Mouse (Mus musculus): ENCODE data around the gene Bckdha. TPM values are rescaled to one million over a fixed set of nuclear protein-coding genes. Genes with fewer than 3 reads are reported as not detected.

Gene Bckdha
- total RNA-seq, 2 experiments from 2014 or later, result 97.3 to 106 TPM

DNA sequence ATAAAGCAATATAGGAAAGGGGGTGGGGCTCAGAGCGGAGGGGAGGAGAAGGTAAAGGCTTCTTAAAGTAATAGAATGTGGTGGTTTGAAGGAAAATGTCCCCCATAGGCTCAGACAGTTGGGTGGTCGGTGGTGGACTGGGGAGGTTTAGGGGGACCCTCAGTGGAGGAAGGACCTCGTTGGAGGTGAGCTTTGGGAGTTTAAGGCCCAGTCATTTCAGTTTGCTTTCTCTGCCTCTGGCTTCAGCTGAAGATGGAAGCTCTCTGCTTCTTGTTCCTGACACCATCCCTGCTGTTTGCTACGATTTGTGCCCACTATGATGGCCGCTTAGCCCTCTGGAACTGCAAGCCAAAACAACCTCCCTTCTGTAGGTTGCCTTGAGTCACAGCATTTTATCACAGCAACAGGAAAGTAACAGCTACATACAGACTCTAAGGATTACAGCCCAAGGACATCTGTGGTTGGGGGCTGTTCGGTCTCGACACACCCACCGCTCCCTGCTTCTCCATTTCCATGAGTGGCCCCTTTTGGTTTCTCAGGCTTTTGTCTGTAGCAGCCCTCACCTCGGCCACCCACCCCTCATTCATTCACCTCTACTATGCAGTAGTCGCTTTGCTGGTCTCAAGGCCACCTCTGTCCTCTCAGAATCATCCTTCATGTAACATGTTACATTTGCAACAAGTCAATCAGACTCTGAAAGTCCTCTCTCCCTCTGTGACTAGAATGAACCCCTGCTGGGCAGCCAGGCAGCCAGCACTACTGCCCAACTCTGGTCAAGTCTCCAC, 41.2 kb downstream of the Bckdha start:
- peak in 1 of 2 experiments; percentile 5 for DNase-seq
- intact Hi-C loops (cut with DNase I), result no loop called here

DNA sequence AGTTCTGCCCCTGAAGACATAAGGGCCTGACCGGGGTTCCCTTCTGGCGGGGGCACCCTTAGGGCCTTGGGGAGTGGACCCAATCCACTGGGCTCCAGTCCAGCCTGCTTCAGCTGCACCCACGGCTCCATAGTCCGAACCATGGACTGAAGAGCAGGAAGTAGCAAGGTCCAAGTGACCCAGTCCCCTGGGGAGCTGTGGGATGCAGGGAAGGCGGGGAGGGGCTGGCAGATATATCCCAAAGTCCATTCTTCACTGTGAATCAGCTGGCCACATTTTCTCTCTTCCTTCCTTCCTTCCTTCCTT, 43.1 kb downstream of the Bckdha start, which contains the start of gene Erich4:
Erich4 (minus strand) TSS at position 187 of the 306 bp plus-strand sequence.
- intact Hi-C loops (cut with DNase I), result no loop called here
- no peak for DNase-seq

- intact Hi-C loops (cut with DNase I), result no loop called here
- DNase-seq, result peak in 1 of 2 experiments; percentile 9
These were observed 43.7 kb downstream of the Bckdha start for GRCm38 (mm10) chr7:25614831-25615705.

DNA sequence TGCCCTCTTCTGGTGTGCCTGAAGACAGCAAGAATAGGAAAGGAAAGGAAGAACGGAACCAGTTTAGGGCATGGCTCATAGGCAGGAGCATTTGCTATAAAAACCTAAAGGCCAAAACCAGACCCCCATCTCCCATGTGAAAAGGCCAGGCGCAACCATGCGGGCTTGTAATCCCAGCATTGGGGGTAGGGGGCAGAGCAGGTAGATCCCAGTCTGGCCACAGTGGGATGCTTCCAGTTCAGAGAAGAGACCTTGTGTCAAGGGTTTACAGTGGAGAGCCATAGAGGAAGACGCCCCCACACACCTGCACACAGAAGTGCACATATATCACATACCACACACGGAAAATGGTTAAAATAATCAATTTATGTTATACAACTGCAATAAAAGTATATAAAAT, 44.7 kb downstream of the Bckdha start:
- intact Hi-C loops (cut with DNase I), result no loop called here
- DNase-seq, result no peak

GRCm38 (mm10) chr7:25611501-25611900, 47.3 kb downstream of the Bckdha start:
- intact Hi-C loops (cut with DNase I), result no loop called here
- no peak for DNase-seq

DNA sequence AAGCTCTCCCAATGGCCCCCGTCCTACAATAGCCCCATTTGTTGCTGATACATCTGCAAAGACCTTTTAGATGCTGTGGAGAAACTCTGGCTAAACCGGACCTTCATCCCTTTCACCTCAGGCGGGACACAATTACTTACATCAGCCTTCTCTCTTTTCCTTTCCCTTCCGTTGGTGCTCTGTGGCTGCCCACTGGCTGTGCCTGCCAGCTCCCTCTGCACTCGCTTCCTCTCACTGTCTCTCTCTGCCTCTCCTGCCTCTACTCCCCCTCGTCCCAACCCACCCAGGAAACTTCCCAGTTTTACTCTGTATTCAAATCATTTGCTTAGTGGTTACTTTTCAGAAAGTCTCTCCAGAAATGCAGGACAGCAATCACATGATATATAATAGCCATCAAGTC, 48.7 kb downstream of the Bckdha start:
- intact Hi-C loops (cut with DNase I), result no loop called here

GRCm38 (mm10) chr7:25607196-25607595, 51.6 kb downstream of the Bckdha start:
- intact Hi-C loops (cut with DNase I), result loop anchor here (10.0 kb wide), 1 partner anchor 122 kb away; no protein-coding TSS in a partner anchor
- peak in 1 of 2 experiments; percentile 4 for DNase-seq

More for the DNA sequence above, 48.7 kb downstream of the Bckdha start:
- no peak for DNase-seq

- intact Hi-C loops (cut with DNase I), result loop anchor here (10.0 kb wide), 1 partner anchor 122 kb away; no protein-coding TSS in a partner anchor
- no peak for DNase-seq
These were observed 52.1 kb downstream of the Bckdha start for GRCm38 (mm10) chr7:25606625-25607063.

GRCm38 (mm10) chr7:25601346-25601745, 57.4 kb downstream of the Bckdha start:
- no peak for DNase-seq
- intact Hi-C loops (cut with DNase I), result loop anchor here (10.0 kb wide), 1 partner anchor 117 kb away; no protein-coding TSS in a partner anchor

- no peak for DNase-seq
- intact Hi-C loops (cut with DNase I), result loop anchor here (10.0 kb wide), 1 partner anchor 116 kb away; no protein-coding TSS in a partner anchor
These were observed 58.1 kb downstream of the Bckdha start for GRCm38 (mm10) chr7:25600666-25601065.

GRCm38 (mm10) chr7:25599663-25600062, 59.1 kb downstream of the Bckdha start:
- intact Hi-C loops (cut with DNase I), result loop anchor here (5.0 to 10.0 kb wide), 2 partner anchors 115 to 177 kb away; no protein-coding TSS in a partner anchor
- DNase-seq, result peak in 1 of 2 experiments; percentile 46

GRCm38 (mm10) chr7:25593859-25594258, 64.9 kb downstream of the Bckdha start:
- no peak for DNase-seq
- intact Hi-C loops (cut with DNase I), result no loop called here

DNA sequence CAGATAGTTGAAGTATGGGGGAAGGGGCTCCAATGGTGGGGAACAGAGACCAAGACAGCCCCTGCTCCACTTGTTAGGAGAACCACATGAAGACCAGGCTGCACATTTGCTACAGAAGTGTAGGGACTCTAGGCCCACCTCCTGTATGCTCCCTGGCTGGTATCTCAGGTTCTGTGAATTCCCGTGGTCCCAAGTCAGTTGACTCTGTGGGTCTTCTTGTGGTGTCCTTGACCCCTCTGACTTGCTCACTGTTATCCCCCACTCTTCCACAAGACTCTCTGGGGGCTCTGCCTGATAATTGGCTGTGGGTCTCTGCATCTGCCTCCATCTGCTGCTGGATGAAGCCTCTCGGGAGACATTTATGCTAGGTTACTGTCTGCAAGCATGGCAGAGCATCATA, 67.6 kb downstream of the Bckdha start:
- intact Hi-C loops (cut with DNase I), result no loop called here
- DNase-seq, result no peak

DNA sequence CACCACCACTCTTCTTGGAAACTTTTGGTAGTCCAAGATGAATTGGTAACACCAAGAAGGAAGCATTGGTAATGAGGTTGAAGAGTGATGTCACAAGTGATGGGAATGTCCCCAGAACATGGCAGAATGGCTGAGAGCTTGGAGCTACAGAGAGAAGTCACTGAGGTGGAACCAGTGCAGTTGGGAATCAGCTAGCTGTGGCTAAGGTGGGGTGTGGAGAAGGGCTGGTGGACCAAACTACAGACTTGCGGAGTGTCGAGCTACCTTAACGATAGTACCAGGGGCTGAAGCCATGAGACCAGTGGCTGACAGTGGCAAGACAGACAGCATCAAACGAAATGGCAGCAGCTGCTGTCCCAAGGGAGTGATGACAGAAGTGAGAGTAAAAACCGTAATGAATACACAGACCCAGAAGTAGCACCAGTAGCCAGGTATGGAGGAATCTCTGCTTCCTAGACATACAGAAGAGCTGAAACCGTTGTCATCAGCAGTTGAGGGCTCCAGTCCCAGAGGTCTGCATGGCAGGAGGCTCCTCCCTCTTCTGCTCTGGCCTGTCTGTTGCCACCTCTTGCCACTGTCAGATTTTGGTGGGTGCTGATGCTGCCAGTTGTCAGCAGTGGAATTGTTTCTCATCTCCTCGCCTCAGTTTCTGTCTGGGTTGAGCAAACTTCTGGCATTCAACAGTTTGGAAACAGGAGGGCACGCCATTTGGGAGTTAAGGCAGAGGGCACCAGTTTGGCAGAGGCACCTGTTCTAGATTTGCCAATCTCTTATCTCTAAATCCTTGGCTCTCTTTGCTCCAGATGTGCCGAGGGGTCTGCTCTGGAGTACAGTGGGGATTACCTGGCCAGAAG, 73.2 kb downstream of the Bckdha start:
- intact Hi-C loops (cut with DNase I), result no loop called here
- no peak for DNase-seq

DNA sequence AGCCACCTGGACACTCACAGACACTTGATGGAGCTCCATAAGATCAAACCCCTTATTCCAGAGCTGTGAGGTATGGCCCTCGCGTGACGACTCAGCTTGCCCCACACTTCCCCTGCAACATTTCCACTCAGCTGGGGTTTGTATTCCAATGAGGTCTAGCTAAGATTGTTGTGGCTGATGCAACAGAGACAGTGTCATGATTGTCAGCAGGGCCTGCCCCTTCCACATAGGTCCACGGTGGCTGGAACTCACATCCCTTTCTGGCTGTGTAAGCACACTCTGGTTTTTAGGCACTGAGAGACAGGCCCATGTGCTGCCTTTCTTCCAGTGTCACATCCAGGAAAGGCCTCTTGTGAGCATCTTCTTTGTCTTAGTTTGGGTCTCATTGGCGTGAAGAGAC, 74.1 kb downstream of the Bckdha start:
- DNase-seq, result no peak
- intact Hi-C loops (cut with DNase I), result no loop called here

- intact Hi-C loops (cut with DNase I), result no loop called here
- DNase-seq, result no peak
These were observed 76.4 kb downstream of the Bckdha start for GRCm38 (mm10) chr7:25582301-25582810.
